Mouse (Mus musculus) limb, embryonic 11.5 days (tissue): ENCODE measurements around the gene Rapgef5. TPM values are rescaled to one million over a fixed set of nuclear protein-coding genes. Genes with fewer than 3 reads are reported as not detected.

Experiments
- ATAC-seq: fragments of 200-750 bp; cut with Nextera tagmentation; 2 replicates; pipeline ENCODE4 v1.8.0; 2017; ENCODE audit warnings: low read depth; ENCODE audit not compliant: insufficient number of reproducible peaks, low FRiP score, low TSS enrichment
- DNase-seq: peaks from one replicate; pipeline ENCODE4 v3.0.0-alpha.2; 2015; ENCODE audit warnings: low spot score
- H3K27ac ChIP-seq: fragments of 300-500 bp; sonication (generic); replicated peaks from 2 replicates; pipeline ENCODE4 v1.5.1; 2014; ENCODE audit warnings: low read depth, mild to moderate bottlenecking, low read length
- H3K27me3 ChIP-seq: fragments of 300-500 bp; sonication (generic); 2 replicates; pipeline ENCODE4 v1.6.1; 2014; ENCODE audit warnings: mild to moderate bottlenecking, low read length, mixed read lengths; ENCODE audit not compliant: control insufficient read depth, insufficient read depth
- H3K36me3 ChIP-seq: fragments of 300-500 bp; sonication (generic); 2 replicates; pipeline ENCODE4 v1.6.1; 2014; ENCODE audit warnings: mild to moderate bottlenecking, low read length, moderate library complexity, mixed read lengths; ENCODE audit not compliant: control insufficient read depth, insufficient read depth
- H3K4me1 ChIP-seq: fragments of 300-500 bp; sonication (generic); 2 replicates; pipeline ENCODE4 v1.6.1; 2014; ENCODE audit warnings: low read length, mixed read lengths; ENCODE audit not compliant: control insufficient read depth, insufficient read depth
- H3K4me2 ChIP-seq: fragments of 300-500 bp; sonication (generic); 2 replicates; pipeline ENCODE4 v1.6.1; 2014; ENCODE audit warnings: low read depth, mild to moderate bottlenecking, moderate library complexity; ENCODE audit not compliant: severe bottlenecking
- H3K4me3 ChIP-seq: fragments of 300-500 bp; sonication (generic); 2 replicates; pipeline ENCODE4 v1.5.1; 2014; ENCODE audit warnings: low read depth, low read length
- H3K9ac ChIP-seq: fragments of 300-500 bp; sonication (generic); 2 replicates; pipeline ENCODE4 v1.6.1; 2014; ENCODE audit warnings: mild to moderate bottlenecking, low read length
- H3K9me3 ChIP-seq: fragments of 300-500 bp; sonication (generic); 2 replicates; pipeline ENCODE4 v1.6.1; 2016; ENCODE audit warnings: low read length; ENCODE audit not compliant: control insufficient read depth
- WGBS: fragments of 180-500 bp; shearing (Covaris S2); extraction: QIAGEN DNeasy Blood & Tissue Kit; methylation state at CpG from one replicate; pipeline ENCODE4 v1.1.7; 2014; 5-methylcytosine and 5-hydroxymethylcytosine counted together
- polyA plus RNA-seq: library from polyadenylated mRNA; unstranded; fragments of >200 nt; fragmentation: Nextera tagmentation; extraction: Ambion mirVana; gene quantifications from 2 replicates; pipeline ENCODE4 v1.2.1, GENCODE M21; 2014

Rapgef5 gene
- polyA plus RNA-seq, 1 experiment from 2014 or later: 7.4 TPM

GRCm38 (mm10) chr12:117808355-117809326 is 292.4 kb downstream of the Rapgef5 start:
- WGBS: 38% methylated on average over 17 of the region's 17 CpGs
- DNase-seq (no peak), ATAC-seq (no peak)
- Histone ChIP-seq H3K4me1 (no peaks in the 10 kb centered on the region), H3K9me3 (no peaks in the 10 kb centered on the region), H3K4me3 (no peak overlapping the region), H3K27me3 (no peaks in the 10 kb centered on the region), H3K9ac (no peak overlapping the region), H3K36me3 (no peaks in the 10 kb centered on the region), H3K4me2 (peak overlapping the region; percentile 38), H3K27ac (no peak overlapping the region)
